Mouse (Mus musculus): ENCODE data around the gene Gabbr1. TPM values are rescaled to one million over a fixed set of nuclear protein-coding genes. Genes with fewer than 3 reads are reported as not detected.
"Not testable (repeated sequence)": the region's sequence is repeated elsewhere in the genome, so short reads cannot be mapped to it uniquely, and the experiment has no call there.

Gene Gabbr1
- polyA plus RNA-seq, 1 experiment from 2014 or later, result 6.2 TPM

DNA sequence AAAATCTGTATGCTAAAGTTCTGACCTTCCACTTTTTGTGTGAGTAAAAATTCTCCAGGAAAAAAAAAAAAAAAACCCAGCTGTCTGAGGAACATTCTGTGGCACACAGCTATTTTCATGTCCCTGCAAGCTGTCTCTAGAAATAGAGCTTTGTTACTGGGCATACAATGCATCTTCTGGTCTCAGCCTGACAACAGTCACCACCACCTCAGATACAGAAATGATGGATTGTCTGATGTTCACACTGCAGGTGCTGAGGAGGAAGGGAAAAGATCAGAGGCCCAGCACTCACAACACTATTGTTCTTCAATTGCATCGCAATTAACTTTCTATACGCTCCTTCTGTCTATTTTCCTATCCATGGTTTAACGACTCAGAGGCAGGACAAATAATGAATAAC lies 27.4 kb upstream of the Gabbr1 start:
- H3K4me3 ChIP-seq (ENCODE audit: low read depth, low read length), result no peak overlapping the region
- WGBS, result 69% methylated on average over 3 of the region's 3 CpGs

GRCm38 (mm10) chr17:37019242-37019641 lies 26.5 kb upstream of the Gabbr1 start:
- H3K27me3 ChIP-seq (replicated peaks; ENCODE audit: insufficient read depth, low read length); H3K4me2 ChIP-seq (replicated peaks; ENCODE audit: low read depth, low read length); H3K4me3 ChIP-seq (ENCODE audit: low read depth, low read length); DNase-seq (ENCODE audit: low spot score); H3K9ac ChIP-seq (replicated peaks; ENCODE audit: low read depth); H3K36me3 ChIP-seq (ENCODE audit: insufficient read depth, low read length); H3K27ac ChIP-seq (ENCODE audit: low read length); H3K4me1 ChIP-seq (ENCODE audit: insufficient read depth, low read depth, low read length); ATAC-seq; H3K9me3 ChIP-seq (ENCODE audit: low read length): not testable (repeated sequence)
- WGBS, result 77% methylated on average over 5 of the region's 5 CpGs

More for the DNA sequence above, 27.4 kb upstream of the Gabbr1 start:
- DNase-seq (ENCODE audit: low spot score) (no peak), ATAC-seq (no peak)
- Histone ChIP-seq H3K36me3 (ENCODE audit: insufficient read depth, low read length) (no peaks in the 10 kb centered on the region), H3K4me1 (ENCODE audit: insufficient read depth, low read depth, low read length) (no peaks in the 10 kb centered on the region), H3K27me3 (replicated peaks; ENCODE audit: insufficient read depth, low read length) (no peaks in the 10 kb centered on the region), H3K9ac (replicated peaks; ENCODE audit: low read depth) (no peak overlapping the region), H3K4me2 (replicated peaks; ENCODE audit: low read depth, low read length) (no peak overlapping the region), H3K27ac (ENCODE audit: low read length) (no peak overlapping the region), H3K9me3 (ENCODE audit: low read length) (no peaks in the 10 kb centered on the region)
- TF ChIP-seq EP300 (IDR thresholded peaks at IDR 0.05) (no peak), CTCF (IDR thresholded peaks at IDR 0.05) (no peak)

DNA sequence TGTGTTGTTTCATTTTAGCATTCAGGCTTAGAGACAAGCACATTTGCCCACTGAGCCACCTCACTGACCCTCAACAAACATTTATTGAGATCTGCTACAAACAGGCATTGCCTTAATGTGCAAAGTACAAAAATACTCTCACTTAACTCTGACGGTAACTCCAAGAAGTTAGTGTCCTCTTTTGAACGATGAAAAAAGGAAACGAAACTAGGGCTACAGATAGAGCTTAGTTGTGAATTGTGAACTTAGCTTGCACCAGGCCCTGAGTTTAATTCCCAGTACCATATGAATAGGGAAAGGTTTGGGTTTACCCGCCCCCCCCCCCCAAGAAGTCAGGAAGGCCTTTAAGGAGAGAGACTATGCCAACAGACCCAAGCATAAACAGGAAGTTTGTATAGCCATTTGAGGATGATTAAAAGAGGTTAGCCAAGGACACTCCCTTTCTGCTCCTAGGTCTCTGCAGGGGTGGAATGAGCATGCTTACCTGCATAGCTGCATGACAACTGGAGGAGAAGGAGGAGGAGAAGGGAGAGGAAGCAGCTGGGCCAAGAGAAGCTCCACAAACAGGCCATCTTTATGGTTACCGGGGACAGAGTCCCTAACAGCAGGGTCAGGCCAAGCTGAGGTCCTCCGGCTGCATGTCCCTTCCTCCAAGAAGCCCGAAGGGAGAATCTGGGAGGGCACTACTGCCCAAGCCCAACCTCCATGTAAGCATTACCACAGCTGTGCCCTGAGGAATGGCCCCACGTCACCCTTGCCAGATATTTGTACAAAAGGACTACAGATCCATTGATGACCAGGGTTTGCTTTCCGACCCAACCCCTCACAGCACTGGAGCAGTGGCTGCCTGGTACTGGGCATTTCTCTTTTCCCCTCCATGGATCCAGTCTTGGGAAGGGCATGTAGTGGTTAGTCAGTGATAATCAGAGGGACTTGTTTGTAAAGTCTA lies 22.9 kb upstream of the Gabbr1 start, which contains the start of gene Mog:
Mog (minus strand) TSS at position 771 of the 949 bp plus-strand sequence.
- 67% methylated on average over 9 of the region's 9 CpGs for WGBS
- no peak within 1 kb of the TSS for H3K27ac ChIP-seq (ENCODE audit: low read length)
- H3K4me1 ChIP-seq (ENCODE audit: insufficient read depth, low read depth, low read length), result no peaks in the 10 kb centered on the region
- TF ChIP-seq CTCF (IDR thresholded peaks at IDR 0.05) (no peak), EP300 (IDR thresholded peaks at IDR 0.05) (no peak)
- DNase-seq (ENCODE audit: low spot score) (no peak), ATAC-seq (no peak)
- no peaks in the 10 kb centered on the region for H3K36me3 ChIP-seq (ENCODE audit: insufficient read depth, low read length)
- H3K27me3 ChIP-seq (replicated peaks; ENCODE audit: insufficient read depth, low read length), result no peaks in the 10 kb centered on the region
- H3K9ac ChIP-seq (replicated peaks; ENCODE audit: low read depth), result no peak within 1 kb of the TSS
- no peaks in the 10 kb centered on the region for H3K9me3 ChIP-seq (ENCODE audit: low read length)
- no peak within 1 kb of the TSS for H3K4me2 ChIP-seq (replicated peaks; ENCODE audit: low read depth, low read length)
- no peak within 1 kb of the TSS for H3K4me3 ChIP-seq (ENCODE audit: low read depth, low read length)

DNA sequence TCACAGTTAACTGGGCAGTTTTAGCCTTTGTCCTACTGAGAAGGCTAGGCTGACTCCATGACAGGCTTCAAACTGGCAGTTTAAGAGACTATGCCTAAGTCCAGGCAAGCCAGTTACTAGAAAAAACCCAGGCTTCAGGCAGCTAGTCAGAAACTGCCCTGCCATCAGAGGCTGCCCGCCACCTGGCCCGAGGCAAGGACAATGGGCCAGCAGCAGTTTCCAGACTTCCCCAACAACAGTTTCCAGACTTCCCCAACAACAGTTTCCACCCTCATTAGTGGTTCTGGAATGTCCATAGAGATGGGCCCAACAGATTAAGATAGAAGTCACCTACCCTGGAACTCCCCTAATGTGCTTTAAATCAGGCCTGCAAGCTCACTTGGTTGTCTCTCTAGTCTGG lies 19.3 kb upstream of the Gabbr1 start:
- no peaks in the 10 kb centered on the region for H3K4me1 ChIP-seq (ENCODE audit: insufficient read depth, low read depth, low read length)

DNA sequence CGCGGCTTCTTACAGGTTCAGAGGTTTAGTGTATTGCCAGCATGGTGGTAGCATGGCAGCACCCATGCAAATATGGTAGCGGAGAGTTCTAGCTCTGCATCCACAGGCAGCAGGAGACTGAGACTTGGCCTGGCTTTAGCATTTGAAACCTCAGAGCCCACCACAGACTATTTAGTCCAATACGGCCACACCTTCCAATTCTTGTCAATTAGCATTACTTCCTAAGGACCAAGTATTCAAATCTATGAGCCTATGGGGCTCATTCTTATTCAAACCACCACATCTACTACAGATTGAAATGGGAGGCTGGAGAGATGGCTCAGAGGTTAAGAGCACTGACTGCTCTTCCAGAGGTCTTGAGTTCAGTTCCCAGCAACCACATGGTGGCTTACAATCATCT lies 18.3 kb upstream of the Gabbr1 start:
- Histone ChIP-seq H3K9ac (replicated peaks; ENCODE audit: low read depth) (no peak overlapping the region), H3K4me3 (ENCODE audit: low read depth, low read length) (no peak overlapping the region), H3K4me1 (ENCODE audit: insufficient read depth, low read depth, low read length) (no peaks in the 10 kb centered on the region), H3K27me3 (replicated peaks; ENCODE audit: insufficient read depth, low read length) (no peaks in the 10 kb centered on the region), H3K36me3 (ENCODE audit: insufficient read depth, low read length) (no peaks in the 10 kb centered on the region), H3K4me2 (replicated peaks; ENCODE audit: low read depth, low read length) (no peak overlapping the region), H3K9me3 (ENCODE audit: low read length) (no peaks in the 10 kb centered on the region), H3K27ac (ENCODE audit: low read length) (no peak overlapping the region)
- no peak for DNase-seq (ENCODE audit: low spot score)
- TF ChIP-seq CTCF (IDR thresholded peaks at IDR 0.05) (no peak), EP300 (IDR thresholded peaks at IDR 0.05) (no peak)
- ATAC-seq, result no peak
- WGBS, result 96% methylated on average over 4 of the region's 4 CpGs

More for the DNA sequence above, 19.3 kb upstream of the Gabbr1 start:
- ATAC-seq, result no peak
- Histone ChIP-seq H3K36me3 (ENCODE audit: insufficient read depth, low read length) (no peaks in the 10 kb centered on the region), H3K4me3 (ENCODE audit: low read depth, low read length) (no peak overlapping the region), H3K27ac (ENCODE audit: low read length) (no peak overlapping the region), H3K4me2 (replicated peaks; ENCODE audit: low read depth, low read length) (no peak overlapping the region), H3K27me3 (replicated peaks; ENCODE audit: insufficient read depth, low read length) (no peaks in the 10 kb centered on the region), H3K9me3 (ENCODE audit: low read length) (no peaks in the 10 kb centered on the region), H3K9ac (replicated peaks; ENCODE audit: low read depth) (no peak overlapping the region)
- TF ChIP-seq CTCF (IDR thresholded peaks at IDR 0.05) (no peak), EP300 (IDR thresholded peaks at IDR 0.05) (no peak)
- WGBS, result 83% methylated on average over 2 of the region's 2 CpGs
- DNase-seq (ENCODE audit: low spot score), result no peak

GRCm38 (mm10) chr17:37028212-37028611 lies 17.6 kb upstream of the Gabbr1 start:
- no peaks in the 10 kb centered on the region for H3K36me3 ChIP-seq (ENCODE audit: insufficient read depth, low read length)
- 6% methylated on average over 10 of the region's 10 CpGs for WGBS
- ATAC-seq (peak; percentile 23), DNase-seq (ENCODE audit: low spot score) (no peak)
- H3K27me3 ChIP-seq (replicated peaks; ENCODE audit: insufficient read depth, low read length), result no peaks in the 10 kb centered on the region
- H3K4me3 ChIP-seq (ENCODE audit: low read depth, low read length), result peak overlapping the region; percentile 57
- TF ChIP-seq CTCF (IDR thresholded peaks at IDR 0.05), result no peak
- no peak for TF ChIP-seq EP300 (IDR thresholded peaks at IDR 0.05)
- peak overlapping the region; percentile 71 for H3K27ac ChIP-seq (ENCODE audit: low read length)
- no peak overlapping the region for H3K9ac ChIP-seq (replicated peaks; ENCODE audit: low read depth)
- H3K9me3 ChIP-seq (ENCODE audit: low read length), result no peaks in the 10 kb centered on the region
- no peaks in the 10 kb centered on the region for H3K4me1 ChIP-seq (ENCODE audit: insufficient read depth, low read depth, low read length)
- peak overlapping the region; percentile 52 for H3K4me2 ChIP-seq (replicated peaks; ENCODE audit: low read depth, low read length)
